In genomic region chr13:46098131-46098530, GRCm38 (mm10) we compare ENCODE assay signal across 19 mouse cellular contexts.
DNase-seq lines count a peak whose midpoint lies in the region.
"Had no signal": no experiment of that assay in that cellular context is flagged by ENCODE, and none has a peak within 500 bp of the region (broad histone marks: within the 10 kb centered on the region; RNA-seq: fewer than 3 reads in every experiment).

No protein-coding gene starts in this region.

- DNase-seq in frontal cortex, adult 2 months (ENCODE audit: extremely low spot score in 1 of 2, low spot score in 1 of 2): peak; percentile 49 to 65
- DNase-seq in frontal cortex, postnatal 25 days (ENCODE audit: low spot score in 2 of 2): no peak
- DNase-seq in right cerebral cortex, adult 18-20 months: peak; percentile 64
- no peak for DNase-seq in right cerebral cortex, postnatal 4 days
- peak; percentile 52 to 61 for DNase-seq in right cerebral cortex, postnatal 10 days (ENCODE audit: low spot score in 2 of 2)
- DNase-seq in lung, adult 18-20 months: no peak
- DNase-seq in ovary, postnatal 36 days (ENCODE audit: low spot score): no peak
- DNase-seq in thymus, postnatal 36 days: no peak
- DNase-seq: adrenal gland, adult 2 months; adrenal gland, postnatal 36 days; cerebellum, adult 2 months; cerebellum, postnatal 14 days; gastrocnemius, postnatal 10 days; heart, postnatal 10 days; kidney, postnatal 14 days; layer of hippocampus, adult 9-11 months; lung, postnatal 36 days; midbrain, embryonic 14.5 days; retina, postnatal 1 day had no signal

Comparison
In these comparisons a context has a peak if more than half of its experiments do, and no peak if none do; other contexts are left out.
1. DNase-seq: peak in frontal cortex, adult 2 months (2 of 2), right cerebral cortex, adult 18-20 months (single experiment) and right cerebral cortex, postnatal 10 days (2 of 2); none in frontal cortex, postnatal 25 days (0 of 2), right cerebral cortex, postnatal 4 days (single experiment), lung, adult 18-20 months (0 of 2), ovary, postnatal 36 days (single experiment) and thymus, postnatal 36 days (0 of 2).